Mouse (Mus musculus) c-Kit-positive CD71-positive TER-119-positive erythroid progenitor cells, embryonic 14.5 days (primary cell): ENCODE measurements at regions not wholly inside any gene's neighbourhood (a gene's known extent, or its start where the extent isn't known, plus 50 kb on each side); places are given as distances from the start of the nearest gene placed in this dataset.

Source experiments
- DNase-seq: peaks from one replicate; pipeline ENCODE4 v3.0.0-alpha.2; 2013; ENCODE audit warnings: low spot score

DNA sequence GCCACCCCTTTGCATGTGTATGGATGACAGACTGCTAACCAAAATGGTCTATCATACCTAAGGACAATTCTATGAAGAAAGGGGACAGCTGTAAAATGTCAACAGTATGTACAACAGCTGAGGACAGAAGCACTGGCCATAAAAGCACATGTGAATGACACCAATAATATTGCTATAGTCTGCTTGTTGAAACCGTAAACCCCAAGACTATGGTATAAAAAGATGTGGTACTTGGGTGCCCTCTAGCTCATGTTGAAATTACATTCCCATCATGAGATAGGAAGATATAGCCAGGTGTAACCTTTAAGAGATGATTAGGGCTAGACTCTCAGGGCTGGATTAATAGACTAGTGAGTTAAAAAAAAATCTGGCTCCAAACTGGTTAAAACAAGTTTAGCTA lies 361.6 kb upstream of the Sptlc3 start:
- no peak for DNase-seq

DNA sequence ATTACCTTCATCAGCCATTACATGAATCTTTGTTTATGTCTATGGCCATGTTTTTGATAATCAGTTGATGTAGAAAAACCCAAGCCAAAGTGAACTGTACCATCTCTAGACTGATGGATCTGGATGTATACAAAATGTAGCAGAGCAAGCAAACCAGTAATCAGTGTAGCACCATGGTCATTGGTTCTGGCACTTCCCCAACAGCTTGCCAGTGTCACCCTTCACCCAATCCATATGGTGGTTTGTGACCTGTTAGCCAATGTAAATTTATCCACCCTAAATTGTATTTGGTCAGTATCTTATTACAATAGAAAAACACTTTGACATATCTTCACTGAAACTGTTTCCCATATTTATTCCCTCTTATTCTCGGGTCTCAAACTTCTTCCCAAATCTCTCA lies 346.7 kb upstream of the Sptlc3 start:
- DNase-seq, result no peak

DNA sequence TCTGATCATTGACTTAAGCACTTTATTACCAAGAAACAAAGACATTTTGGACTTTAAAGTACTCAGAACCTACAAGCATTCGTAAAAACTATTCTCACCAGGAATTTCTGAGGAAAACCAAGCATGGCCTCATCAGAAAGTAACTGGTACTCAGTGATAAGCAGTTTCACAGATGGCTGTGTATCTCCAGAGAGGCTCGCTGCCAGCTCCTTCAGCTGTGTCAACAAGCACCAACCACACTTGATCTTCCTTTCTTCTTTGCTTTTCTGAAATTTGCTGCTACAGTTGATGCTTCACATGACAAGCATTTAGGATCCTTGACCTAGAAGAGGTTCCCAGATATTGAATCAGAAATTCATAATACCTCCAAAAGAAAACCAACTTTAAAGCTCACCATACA lies 314.1 kb upstream of the Sptlc3 start:
- no peak for DNase-seq

DNA sequence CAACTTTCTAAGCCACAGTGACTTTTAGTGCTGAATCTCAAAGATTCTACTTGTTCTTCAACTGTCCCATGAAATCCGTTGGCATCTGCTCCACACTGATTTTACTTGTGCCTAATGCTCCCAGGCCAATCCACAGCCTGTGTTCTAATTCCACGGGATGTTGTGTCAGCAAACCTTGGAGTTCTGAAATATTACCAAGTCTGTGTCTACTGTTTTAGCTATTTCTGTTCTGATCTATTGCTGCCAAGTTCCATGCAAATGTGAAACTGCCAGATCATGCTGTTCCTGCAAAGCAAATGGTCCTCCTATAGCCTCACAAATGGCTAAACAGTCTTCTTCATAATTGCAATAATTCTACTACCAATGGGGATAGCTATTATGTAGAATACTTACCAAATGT lies 295.4 kb upstream of the Sptlc3 start:
- DNase-seq, result no peak

DNA sequence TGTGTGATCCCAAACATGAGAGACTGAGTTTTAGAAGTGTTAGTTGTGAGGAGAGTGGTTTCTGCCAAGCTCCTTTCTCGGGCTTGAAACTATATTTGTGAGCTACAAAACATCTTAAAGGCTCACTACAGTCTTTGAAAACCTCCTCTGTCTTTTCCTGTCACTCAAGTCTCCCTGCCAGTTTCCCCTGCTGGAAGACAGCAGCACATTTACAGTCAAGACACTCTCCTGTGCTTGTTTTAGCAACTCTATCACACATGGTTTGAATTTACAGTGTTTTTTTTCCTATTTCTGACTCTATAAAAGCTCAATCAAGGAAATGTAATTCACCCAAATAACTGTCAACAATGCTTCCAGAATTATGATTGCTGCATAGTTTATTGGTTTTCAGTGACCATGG lies 286.1 kb upstream of the Sptlc3 start:
- DNase-seq, result no peak

DNA sequence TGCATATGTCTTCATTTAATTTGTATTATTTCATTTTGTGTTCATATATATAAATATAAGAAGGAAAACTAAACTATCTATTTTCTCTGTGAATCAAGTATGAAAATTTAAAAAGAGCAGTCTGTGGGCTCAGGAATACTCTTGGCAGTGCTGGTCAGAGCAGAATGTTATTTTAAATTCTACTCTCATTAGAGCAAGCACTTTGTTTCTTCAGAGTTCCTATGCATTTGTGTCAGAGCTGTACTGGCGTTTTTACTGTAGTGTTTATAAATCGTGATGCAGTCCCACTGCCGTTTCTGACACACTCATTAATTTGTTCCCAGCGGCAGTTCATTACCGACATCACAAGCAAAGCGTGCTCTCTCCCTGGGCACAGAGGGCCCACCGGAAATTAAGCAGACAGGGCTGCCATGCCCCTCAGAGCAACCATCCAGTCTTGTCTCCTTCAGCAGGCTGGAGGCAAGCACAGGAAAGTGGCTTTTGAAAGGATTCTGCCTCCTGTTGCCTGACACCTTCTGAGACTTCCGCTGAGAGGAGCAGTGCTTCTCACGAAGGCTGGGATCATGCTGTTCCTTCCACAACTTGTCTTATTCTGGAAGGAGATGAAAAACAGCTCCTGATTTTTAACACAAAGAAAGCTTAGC lies 272.8 kb upstream of the Sptlc3 start:
- no peak for DNase-seq

DNA sequence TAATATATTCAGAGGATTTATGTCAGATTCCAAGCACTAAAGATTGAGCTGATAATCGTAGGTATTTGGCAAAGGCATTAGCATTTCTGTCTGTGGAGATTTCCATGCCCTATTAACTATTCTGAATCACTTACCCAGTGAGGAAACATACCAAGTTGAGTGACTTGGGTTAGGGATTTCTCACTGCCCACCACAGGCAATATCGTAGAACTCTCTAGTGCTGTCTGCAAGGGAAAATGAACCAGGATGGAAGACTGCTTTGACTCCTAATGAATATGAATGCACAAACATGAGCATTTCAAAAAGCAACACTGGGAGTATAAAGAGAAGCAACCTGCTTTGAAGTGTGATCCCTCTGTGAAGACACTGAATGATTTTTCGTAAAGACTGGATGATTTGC lies 263.3 kb upstream of the Sptlc3 start:
- DNase-seq, result no peak

DNA sequence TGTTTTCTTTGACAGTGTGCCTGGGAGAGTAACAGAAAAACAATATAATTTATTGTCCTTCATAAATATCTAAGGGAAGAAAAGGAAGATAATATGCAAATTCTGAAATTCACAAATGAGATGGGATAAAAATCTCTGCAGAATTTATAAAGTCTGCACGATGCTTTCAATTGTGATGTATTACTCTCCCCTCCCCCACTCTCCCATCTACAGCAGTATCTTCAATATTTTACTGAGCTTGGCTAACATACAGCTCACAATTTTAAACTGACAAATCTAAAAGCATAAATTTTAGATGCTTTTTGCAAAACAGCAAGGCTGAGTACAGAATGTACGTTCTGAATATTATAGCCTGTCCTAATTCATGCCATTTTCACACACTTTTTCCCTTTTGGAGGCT lies 243.6 kb upstream of the Sptlc3 start:
- no peak for DNase-seq

DNA sequence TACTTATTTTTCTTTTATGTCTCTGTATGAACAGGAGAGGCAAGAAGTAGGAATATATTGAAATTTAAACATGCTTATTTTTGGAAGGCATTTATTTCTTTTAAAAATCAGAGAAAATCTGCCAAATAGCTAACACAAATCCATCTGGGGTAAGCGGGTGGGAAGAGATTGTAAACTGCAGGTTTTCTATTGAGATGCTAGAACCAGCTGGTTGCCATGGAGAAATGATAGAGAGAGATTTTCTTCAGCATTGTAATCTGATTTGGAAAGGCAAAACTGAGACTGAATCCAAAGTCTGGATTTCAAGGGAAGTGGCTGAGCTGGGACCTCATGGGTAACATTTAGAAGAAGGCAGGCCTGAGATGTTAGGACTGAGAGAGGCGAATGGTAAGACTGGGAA lies 226.6 kb upstream of the Sptlc3 start:
- DNase-seq, result no peak

DNA sequence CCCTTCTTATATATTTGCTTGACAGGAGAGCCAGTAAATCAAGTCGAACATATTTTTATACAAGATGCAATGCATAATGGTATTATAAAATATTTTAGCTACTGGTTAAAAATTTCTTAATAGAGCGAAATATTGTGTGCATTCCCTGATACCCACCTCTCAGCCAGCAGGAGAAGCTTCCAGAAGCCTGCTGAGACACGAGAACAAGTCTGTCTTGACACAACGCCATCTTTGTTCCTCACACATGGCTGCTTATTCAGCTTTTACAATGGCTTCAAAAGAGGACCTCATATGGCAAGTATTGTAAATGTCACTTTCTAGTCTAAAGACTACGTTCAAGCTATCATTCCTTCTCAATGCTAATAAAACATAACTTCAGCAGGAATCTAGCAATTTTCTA lies 217.1 kb upstream of the Sptlc3 start:
- no peak for DNase-seq

DNA sequence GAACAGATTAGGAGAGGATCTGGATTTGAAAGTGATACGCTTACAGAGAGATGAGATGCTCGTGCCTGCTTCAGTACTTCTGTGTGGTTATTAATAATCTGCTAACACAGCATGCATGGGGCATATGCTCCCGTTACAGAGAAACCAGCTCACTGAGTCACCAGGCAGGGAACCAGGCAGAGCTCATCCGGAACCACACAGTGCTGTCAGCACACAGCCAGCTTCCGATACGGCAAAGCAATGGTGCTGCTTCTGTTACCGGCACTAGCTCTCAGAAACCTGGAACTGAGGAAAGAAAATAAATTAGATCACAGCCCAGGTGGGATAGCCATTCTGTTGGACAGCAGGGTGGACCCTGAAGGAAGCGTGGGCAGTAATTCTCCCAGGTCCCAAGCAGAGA lies 216.1 kb upstream of the Sptlc3 start:
- no peak for DNase-seq

DNA sequence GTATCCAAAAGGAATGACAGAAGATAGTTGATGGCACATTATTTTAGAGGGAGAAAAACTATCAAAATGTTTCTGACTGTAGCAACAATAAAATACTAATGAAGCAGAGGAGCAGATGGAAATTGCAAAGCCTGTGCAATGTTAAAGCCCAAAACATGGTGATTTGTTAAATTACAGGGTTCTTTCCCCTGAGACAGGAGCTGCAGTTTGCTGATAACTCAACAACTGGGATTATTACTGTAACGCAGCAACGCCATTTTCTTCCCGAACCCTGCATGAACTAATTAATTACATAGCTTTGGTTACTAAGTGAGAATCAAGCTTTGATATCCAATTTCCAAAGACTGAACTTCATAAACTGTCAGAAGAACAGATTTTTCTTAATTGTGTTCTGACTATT lies 212.7 kb upstream of the Sptlc3 start:
- no peak for DNase-seq

DNA sequence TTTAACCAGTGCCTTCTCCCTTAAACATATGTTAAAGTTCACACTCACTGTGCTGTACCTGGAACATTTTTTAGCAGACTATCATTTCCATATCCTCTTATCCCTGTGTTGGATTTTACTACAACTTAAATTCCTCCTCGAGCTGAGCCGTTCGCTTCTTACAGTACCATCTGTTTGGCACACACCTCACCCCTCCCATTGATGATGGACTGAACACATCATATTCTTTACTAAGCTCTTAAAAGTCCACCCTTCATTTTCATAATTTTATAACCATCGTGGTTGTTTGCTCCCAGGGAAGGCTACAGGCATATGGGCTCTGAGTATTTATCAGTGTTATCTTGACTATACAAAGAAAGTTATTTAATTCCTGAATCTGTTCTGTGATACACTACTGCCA lies 209.4 kb upstream of the Sptlc3 start:
- no peak for DNase-seq

DNA sequence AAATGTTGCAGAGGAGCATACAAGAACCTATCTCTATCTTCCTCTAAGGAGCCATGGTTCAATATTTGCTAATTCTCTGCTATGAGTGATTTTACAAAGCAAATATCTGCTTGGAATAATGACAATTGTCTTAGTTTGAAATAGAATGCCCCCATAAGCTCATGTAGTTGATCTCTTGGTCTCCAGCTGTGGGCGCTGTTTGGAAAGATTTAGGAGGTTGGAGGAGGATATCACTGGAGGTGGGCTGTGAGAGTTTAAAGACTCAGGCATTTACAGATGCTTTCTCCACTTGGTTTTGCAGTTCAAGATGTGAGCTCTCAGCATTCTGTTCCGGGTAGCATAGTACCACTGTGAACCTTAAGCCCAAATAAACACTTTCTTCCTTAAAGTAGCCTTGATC lies 207.3 kb upstream of the Sptlc3 start:
- no peak for DNase-seq

DNA sequence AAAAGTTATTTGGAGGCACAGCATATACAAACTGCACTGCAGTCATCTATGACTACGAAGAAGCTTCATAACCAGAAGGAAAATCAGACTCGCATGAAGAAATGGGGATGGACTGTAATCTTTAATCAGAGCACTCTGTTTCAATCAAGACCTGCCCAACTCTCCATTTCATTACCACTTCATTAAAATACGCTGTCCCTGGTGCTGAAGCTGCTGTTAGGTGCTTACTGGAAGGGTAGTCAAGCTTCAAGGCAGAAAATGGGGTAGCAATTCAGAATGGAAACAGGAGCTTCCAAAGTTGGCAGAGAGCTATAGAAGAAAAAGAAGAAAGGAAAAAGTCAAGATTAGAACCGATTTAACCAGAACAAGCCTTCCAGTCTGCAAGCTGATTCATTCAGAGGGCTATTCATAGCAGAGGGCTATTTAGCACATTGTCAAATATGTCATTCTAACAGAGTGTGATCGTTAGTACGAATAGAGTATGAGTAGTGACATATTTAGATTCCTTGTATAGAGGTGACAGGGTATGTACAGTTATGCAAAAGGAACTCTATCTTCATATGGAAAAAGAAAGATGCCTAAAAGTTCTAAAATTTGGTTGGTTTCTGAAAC lies 195.1 kb upstream of the Sptlc3 start:
- no peak for DNase-seq

DNA sequence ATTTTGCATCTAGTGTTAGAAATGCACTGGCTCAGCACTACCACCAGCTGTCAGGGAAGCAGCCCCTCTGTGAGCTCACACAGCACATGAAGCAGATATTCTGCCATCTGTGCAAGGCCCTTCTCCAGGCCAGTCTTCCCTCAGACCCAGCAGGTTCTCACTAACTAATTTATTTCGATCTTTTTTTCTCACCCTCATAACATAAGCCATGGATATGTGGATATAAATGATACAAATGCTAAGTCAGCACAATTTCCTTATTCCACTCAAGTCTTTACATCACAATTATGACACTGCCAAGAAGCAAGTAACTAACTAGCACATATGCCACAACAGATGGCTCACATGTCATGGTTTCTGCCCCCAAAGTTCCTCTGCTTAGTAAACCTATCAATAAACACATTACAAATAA lies 182.3 kb upstream of the Sptlc3 start:
- no peak for DNase-seq

DNA sequence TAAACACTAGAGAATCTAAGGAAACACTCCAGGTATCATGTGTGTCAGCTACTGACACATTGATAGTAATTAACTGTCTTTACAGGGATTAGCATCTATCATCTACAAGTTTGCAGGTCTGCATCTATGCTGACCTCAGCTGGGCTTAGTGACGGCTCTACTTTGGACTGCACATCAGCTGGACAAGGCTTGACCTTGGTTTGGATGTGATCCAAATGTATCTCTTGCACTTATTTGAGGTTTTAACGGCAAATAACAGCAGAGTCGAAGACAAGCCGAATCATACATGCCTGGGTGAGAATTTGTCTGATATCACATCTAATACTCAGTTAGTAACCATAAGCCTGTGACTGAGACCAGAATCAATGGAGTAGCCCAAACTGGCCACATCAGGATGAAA lies 181.7 kb upstream of the Sptlc3 start:
- DNase-seq, result no peak

DNA sequence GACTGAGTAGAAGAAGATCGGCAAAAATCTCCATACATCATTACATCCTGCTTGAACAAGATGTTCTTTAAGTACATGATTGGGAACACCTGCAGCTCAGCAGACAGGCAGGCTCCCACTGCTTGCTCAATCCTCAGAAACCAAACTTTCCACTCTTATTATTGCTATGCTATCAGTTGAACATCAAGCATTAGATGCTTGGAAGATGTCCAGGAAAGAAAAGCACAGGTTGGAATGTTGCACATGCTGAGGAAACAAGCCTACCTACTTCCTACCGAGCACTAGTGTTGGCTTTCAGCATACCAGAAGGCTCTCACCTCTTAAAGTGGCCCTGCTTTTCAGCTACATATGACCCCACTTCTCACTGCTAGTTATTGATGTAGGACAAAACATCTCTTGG lies 171.2 kb upstream of the Sptlc3 start:
- no peak for DNase-seq

DNA sequence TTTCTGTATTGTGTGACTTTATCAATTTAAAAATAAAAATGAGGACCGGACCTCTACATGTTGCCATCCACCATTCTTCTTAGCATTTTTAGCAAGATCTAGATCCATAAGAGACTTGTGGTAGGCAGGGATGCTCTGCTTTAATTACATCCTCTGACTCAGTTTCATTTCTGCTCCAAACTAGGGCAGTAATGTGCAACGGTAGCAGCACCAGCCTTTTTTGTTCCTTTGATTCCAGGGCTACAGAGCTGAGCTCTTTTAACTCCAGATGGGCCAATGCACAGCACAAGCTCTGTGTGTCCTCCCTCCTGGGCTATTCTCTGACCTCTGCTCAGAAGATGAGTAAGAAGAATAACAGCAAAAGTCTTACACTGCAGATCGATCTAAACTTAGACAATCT lies 168.2 kb upstream of the Sptlc3 start:
- DNase-seq, result no peak

DNA sequence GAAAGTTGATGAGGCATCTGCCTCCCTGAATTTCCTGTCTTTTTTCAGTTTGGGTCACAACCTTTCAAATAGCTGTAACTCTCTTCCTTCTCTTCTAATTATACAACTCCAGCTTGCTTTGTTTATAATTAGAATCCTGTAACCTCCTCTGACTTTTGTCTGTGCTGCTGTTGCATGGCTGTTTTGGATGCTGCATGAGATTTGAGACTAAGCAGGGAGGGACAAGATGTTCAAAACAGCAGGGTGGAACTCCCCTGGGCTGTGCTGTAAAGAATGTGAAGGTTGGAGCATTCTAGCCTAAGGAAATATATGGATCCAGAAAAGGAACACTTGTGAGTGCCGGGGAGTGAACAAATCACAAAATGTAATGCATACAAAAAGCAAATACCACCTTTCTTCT lies 159.0 kb upstream of the Sptlc3 start:
- no peak for DNase-seq

DNA sequence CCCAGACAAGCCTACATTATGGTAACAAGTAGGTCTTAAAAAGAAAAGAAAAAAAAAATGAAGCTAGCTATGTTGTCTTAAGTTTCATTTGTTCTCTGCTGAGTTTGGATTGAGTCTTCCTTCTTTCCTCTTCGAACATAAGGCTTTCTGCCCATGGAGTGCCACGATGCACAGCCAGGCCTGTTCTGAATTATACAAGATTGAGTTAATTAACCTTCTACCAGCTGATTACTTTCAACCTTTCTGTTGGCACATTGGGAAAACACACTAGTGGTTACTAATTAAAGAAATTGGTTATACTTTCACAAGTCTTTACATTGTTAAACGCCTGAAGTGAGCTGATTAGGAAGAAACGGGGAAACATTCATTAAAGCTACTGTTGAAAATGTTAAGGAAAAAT lies 155.5 kb upstream of the Sptlc3 start:
- no peak for DNase-seq

DNA sequence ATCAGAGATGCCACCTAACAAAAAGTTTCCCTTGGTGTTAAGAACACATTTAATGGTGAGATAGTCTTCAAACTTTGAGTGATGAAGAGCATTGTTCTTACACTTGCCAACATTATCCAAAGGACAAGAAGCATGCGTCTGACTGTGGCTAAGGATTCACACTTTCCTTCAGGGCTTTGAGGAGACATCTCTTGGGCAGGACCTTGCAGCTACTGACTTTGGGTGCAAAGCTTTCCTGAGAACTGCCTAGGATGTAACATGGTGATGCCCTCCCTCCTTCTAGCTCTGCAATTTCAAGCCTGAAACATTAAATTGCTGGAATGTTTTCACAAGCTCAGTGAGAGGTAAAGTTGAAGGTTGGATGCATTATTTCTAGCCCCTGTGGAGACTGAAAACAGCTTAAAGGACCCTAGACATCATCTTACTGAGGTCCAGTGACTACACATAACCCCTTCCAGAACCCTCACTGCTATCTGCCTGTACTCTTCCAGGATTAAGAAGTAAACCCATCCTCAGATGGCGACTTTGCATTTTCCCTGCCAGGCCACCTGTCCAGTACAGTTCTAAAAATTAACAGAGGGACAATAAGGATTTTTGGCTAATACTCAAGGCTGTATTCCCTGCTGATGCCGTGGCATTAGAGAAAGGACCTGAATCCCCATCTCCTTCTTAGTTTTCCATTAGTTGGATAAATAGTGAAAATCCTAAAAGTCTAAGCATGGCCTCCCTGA lies 137.3 kb upstream of the Sptlc3 start:
- DNase-seq, result no peak

DNA sequence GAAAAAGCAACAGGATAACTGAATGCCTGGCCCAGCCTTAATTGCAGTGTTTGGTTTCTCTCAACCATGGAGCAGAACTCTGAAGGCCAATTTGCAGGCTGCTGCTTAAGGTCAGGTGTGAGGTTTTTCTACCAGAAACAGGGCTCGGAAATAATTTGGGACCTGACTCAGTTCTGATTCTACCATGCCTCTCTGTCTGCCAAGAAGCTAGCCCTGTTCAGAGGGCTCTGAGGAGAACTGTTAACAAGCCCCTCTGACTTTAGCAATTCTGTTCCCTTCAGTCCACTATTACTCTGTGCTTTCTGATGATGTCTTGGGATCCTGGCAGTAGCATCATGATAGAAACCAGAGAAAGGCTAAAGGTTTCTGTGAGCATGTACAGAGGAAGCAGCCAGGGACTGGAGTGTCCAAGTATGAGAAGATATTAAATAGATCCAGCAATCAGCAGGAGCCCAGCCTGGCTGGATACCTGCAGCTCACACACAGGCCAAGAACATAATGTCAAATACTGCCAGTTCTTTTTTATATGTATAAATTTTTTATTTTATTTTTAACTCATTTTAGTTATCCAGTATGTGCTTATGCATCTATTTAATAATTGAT lies 131.4 kb upstream of the Sptlc3 start:
- DNase-seq, result no peak
